Mouse (Mus musculus): Measurements from ENCODE around the gene Rab5b. TPM values are rescaled to one million over a fixed set of nuclear protein-coding genes. Genes with fewer than 3 reads are reported as not detected.
"Not testable (repeated sequence)": the region's sequence is repeated elsewhere in the genome, so short reads cannot be mapped to it uniquely, and the experiment has no call there.

Rab5b gene
- polyA plus RNA-seq, 1 experiment from 2014 or later = 54.0 TPM

GRCm38 (mm10) chr10:128715559-128716537 lies 19.8 kb upstream of the Rab5b start:
- DNase-seq (ENCODE audit: low spot score) (no peak), ATAC-seq (ENCODE audit: low FRiP score, low TSS enrichment) (peak; percentile 70)
- no peaks in the 10 kb centered on the region; the same call in 1 of the 2 replicates for H3K36me3 ChIP-seq (ENCODE audit: control insufficient read depth, insufficient read depth, low read length)
- H3K4me1 ChIP-seq (replicated peaks; ENCODE audit: control insufficient read depth, insufficient read depth) = no peaks in the 10 kb centered on the region
- no peaks in the 10 kb centered on the region for H3K27me3 ChIP-seq (ENCODE audit: control insufficient read depth, insufficient read depth, low read length)
- no peak overlapping the region for H3K4me2 ChIP-seq (replicated peaks; ENCODE audit: low read depth)
- no peak overlapping the region for H3K4me3 ChIP-seq (ENCODE audit: low read depth, low read length)
- WGBS = 81% methylated on average over 19 of the region's 19 CpGs
- no peak overlapping the region for H3K9ac ChIP-seq (ENCODE audit: low read length)
- TF ChIP-seq EP300 (optimal IDR thresholded peaks at IDR 0.05) (no peak), CTCF (IDR thresholded peaks at IDR 0.05; ENCODE audit: low read depth) (no peak)
- no peaks in the 10 kb centered on the region for H3K9me3 ChIP-seq (ENCODE audit: control insufficient read depth, low read length)
- no peak overlapping the region for H3K27ac ChIP-seq (replicated peaks)

- H3K9me3 ChIP-seq (ENCODE audit: control insufficient read depth, low read length); H3K4me3 ChIP-seq (ENCODE audit: low read depth, low read length); H3K4me2 ChIP-seq (replicated peaks; ENCODE audit: low read depth); ATAC-seq (ENCODE audit: low FRiP score, low TSS enrichment); H3K27me3 ChIP-seq (ENCODE audit: control insufficient read depth, insufficient read depth, low read length); DNase-seq (ENCODE audit: low spot score); H3K4me1 ChIP-seq (replicated peaks; ENCODE audit: control insufficient read depth, insufficient read depth); H3K9ac ChIP-seq (ENCODE audit: low read length); H3K27ac ChIP-seq (replicated peaks); H3K36me3 ChIP-seq (ENCODE audit: control insufficient read depth, insufficient read depth, low read length): not testable (repeated sequence)
- WGBS = 93% methylated on average over 7 of the region's 7 CpGs
These were observed 15.3 kb upstream of the Rab5b start for GRCm38 (mm10) chr10:128711318-128711717.

- Histone ChIP-seq H3K4me3 (ENCODE audit: low read depth, low read length) (peak overlapping the region; percentile 78), H3K36me3 (ENCODE audit: control insufficient read depth, insufficient read depth, low read length) (peaks cover 9% of the 10 kb centered on the region; the same call in 1 of the 2 replicates), H3K27ac (replicated peaks) (peak overlapping the region; percentile 87), H3K9ac (ENCODE audit: low read length) (peak overlapping the region; percentile 65), H3K4me1 (replicated peaks; ENCODE audit: control insufficient read depth, insufficient read depth) (no peaks in the 10 kb centered on the region), H3K9me3 (ENCODE audit: control insufficient read depth, low read length) (no peaks in the 10 kb centered on the region), H3K4me2 (replicated peaks; ENCODE audit: low read depth) (peak overlapping the region; percentile 84), H3K27me3 (ENCODE audit: control insufficient read depth, insufficient read depth, low read length) (no peaks in the 10 kb centered on the region)
- DNase-seq (ENCODE audit: low spot score) (no peak), ATAC-seq (ENCODE audit: low FRiP score, low TSS enrichment) (peak; percentile 13; the same call in 1 of the 2 replicates)
- 8% methylated on average over 11 of the region's 11 CpGs for WGBS
- TF ChIP-seq CTCF (IDR thresholded peaks at IDR 0.05; ENCODE audit: low read depth) (no peak), EP300 (optimal IDR thresholded peaks at IDR 0.05) (no peak)
These were observed 9.2 kb upstream of the Rab5b start for GRCm38 (mm10) chr10:128705317-128705693.

GRCm38 (mm10) chr10:128704491-128705316 lies 8.6 kb upstream of the Rab5b start, which contains the start of gene Cdk2:
Gene Cdk2 (minus strand): TSS chr10:128705031.
- ATAC-seq (ENCODE audit: low FRiP score, low TSS enrichment) (peak; percentile 95), DNase-seq (ENCODE audit: low spot score) (peak; percentile 97)
- H3K9ac ChIP-seq (ENCODE audit: low read length) = peak within 1 kb of the TSS; percentile 77
- no peak for TF ChIP-seq CTCF (IDR thresholded peaks at IDR 0.05; ENCODE audit: low read depth)
- TF ChIP-seq EP300 (optimal IDR thresholded peaks at IDR 0.05) = no peak
- H3K4me3 ChIP-seq (ENCODE audit: low read depth, low read length) = peak within 1 kb of the TSS; percentile 78
- no peaks in the 10 kb centered on the region for H3K4me1 ChIP-seq (replicated peaks; ENCODE audit: control insufficient read depth, insufficient read depth)
- WGBS = under 1% methylated on average over 58 of the region's 62 CpGs
- H3K4me2 ChIP-seq (replicated peaks; ENCODE audit: low read depth) = peak within 1 kb of the TSS; percentile 84
- H3K27ac ChIP-seq (replicated peaks) = peak within 1 kb of the TSS; percentile 92
- no peaks in the 10 kb centered on the region for H3K27me3 ChIP-seq (ENCODE audit: control insufficient read depth, insufficient read depth, low read length)
- H3K36me3 ChIP-seq (ENCODE audit: control insufficient read depth, insufficient read depth, low read length) = peaks cover 12% of the 10 kb centered on the region; the same call in 1 of the 2 replicates
- H3K9me3 ChIP-seq (ENCODE audit: control insufficient read depth, low read length) = no peaks in the 10 kb centered on the region

- H3K4me1 ChIP-seq (replicated peaks; ENCODE audit: control insufficient read depth, insufficient read depth) = no peaks in the 10 kb centered on the region
- ATAC-seq (ENCODE audit: low FRiP score, low TSS enrichment) (no peak), DNase-seq (ENCODE audit: low spot score) (no peak)
- H3K36me3 ChIP-seq (ENCODE audit: control insufficient read depth, insufficient read depth, low read length) = peaks cover 13% of the 10 kb centered on the region; the same call in 1 of the 2 replicates
- TF ChIP-seq CTCF (IDR thresholded peaks at IDR 0.05; ENCODE audit: low read depth) (no peak), EP300 (optimal IDR thresholded peaks at IDR 0.05) (no peak)
- peak within 1 kb of the TSS; percentile 77 for H3K9ac ChIP-seq (ENCODE audit: low read length)
- peak within 1 kb of the TSS; percentile 84 for H3K4me2 ChIP-seq (replicated peaks; ENCODE audit: low read depth)
- no peaks in the 10 kb centered on the region for H3K27me3 ChIP-seq (ENCODE audit: control insufficient read depth, insufficient read depth, low read length)
- H3K4me3 ChIP-seq (ENCODE audit: low read depth, low read length) = peak within 1 kb of the TSS; percentile 78
- WGBS = 3% methylated on average over 4 of the region's 4 CpGs
- peak within 1 kb of the TSS; percentile 92 for H3K27ac ChIP-seq (replicated peaks)
- H3K9me3 ChIP-seq (ENCODE audit: control insufficient read depth, low read length) = no peaks in the 10 kb centered on the region
These were observed 7.8 kb upstream of the Rab5b start, which contains the start of gene Pmel for GRCm38 (mm10) chr10:128703895-128704294. Gene Pmel (plus strand): TSS chr10:128704195.

All from stomach, postnatal 0 days (tissue).